Mouse (Mus musculus) spleen, adult 2 months (tissue): ENCODE results near the gene Srebf2.

Experiments used
- CTCF ChIP-seq: fragments of 200-500 bp; IDR thresholded peaks from 2 replicates; pipeline ENCODE4 v1.5.1; 2011; ENCODE audit warnings: mild to moderate bottlenecking, inconsistent platforms; ENCODE audit not compliant: insufficient read depth, insufficient read length, insufficient replicate concordance; ENCODE audit errors: extremely low read depth
- POLR2A ChIP-seq: fragments of 200-500 bp; IDR thresholded peaks from 2 replicates; pipeline ENCODE4 v1.6.1; 2011; ENCODE audit warnings: low read depth, low read length, inconsistent platforms

DNA sequence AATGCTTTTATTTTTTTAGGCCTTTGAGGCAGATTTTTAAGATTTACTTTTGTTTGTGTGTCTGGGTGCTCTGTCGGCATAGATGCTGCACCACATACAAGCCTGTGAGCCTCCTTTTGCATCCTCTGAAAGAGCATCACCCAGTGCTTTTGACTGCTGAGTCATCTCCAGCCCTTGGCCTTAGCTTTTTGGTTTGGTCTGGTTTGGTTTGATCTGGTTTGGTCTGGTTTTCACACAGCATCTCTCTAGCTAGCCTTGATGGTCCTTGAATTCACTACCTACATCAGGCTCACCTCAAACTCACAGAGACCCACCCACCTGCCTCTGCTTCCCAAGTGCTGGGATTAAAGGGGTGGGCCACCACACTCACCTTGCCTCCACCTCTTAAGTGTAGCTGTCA lies 40.9 kb downstream of the Srebf2 start:
- no peak for TF ChIP-seq POLR2A
- TF ChIP-seq CTCF: no peak
